Comparison of ENCODE assay signal across 8 mouse cellular contexts in the genomic region with DNA sequence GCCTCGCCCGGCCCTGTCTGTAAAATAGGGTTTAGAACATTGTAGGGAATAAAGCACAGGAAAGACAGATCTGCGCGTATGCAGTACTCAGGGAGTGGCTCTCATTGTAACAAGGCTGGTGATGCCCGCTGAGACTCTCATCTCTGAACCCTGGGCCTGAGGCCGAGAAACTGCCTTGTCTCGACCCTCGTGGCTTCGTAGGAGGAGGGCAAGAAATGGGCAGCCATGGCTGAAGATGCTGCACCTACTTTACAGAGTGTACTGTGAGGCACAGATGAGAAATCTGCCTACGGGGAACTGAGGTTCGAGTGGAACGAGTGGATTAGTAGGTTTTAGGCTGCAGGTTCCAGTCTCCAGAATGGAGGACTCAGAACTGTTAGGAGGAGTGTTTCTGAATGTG. TPM values are rescaled to one million over a fixed set of nuclear protein-coding genes. Genes with fewer than 3 reads are reported as not detected.
DNase-seq lines count a peak whose midpoint lies in the region; ATAC-seq and TF ChIP-seq lines count a peak whose summit lies in the region.

No protein-coding gene starts in this region.

- H3K27ac ChIP-seq in lung, embryonic 14.5 days (ENCODE audit: low read depth): no peak overlapping the region
- no peak overlapping the region; the same call in 1 of the 2 replicates for H3K27ac ChIP-seq in forebrain, embryonic 15.5 days (replicated peaks)
- no peak overlapping the region for H3K27ac ChIP-seq in limb, embryonic 13.5 days
- no peak overlapping the region for H3K27ac ChIP-seq in small intestine, adult 2 months (ENCODE audit: insufficient read depth, low read depth, low read length)

- H3K36me3 ChIP-seq in lung, embryonic 14.5 days (ENCODE audit: insufficient read depth): no peaks in the 10 kb centered on the region
- H3K36me3 ChIP-seq in forebrain, embryonic 15.5 days: no peaks in the 10 kb centered on the region
- no peaks in the 10 kb centered on the region for H3K36me3 ChIP-seq in limb, embryonic 13.5 days
- no peaks in the 10 kb centered on the region for H3K36me3 ChIP-seq in small intestine, adult 2 months (ENCODE audit: control insufficient read depth, insufficient read depth, low read length)

- WGBS in lung, embryonic 14.5 days: 21% methylated on average over 12 of the region's 12 CpGs
- 13% methylated on average over 12 of the region's 12 CpGs for WGBS in forebrain, embryonic 15.5 days
- WGBS in limb, embryonic 13.5 days: 21% methylated on average over 12 of the region's 12 CpGs
- 38% methylated on average over 12 of the region's 12 CpGs for WGBS in small intestine, adult 2 months

- DNase-seq in lung, embryonic 14.5 days: no peak
- DNase-seq in lung, postnatal 4 days: no peak
- DNase-seq in right cerebral cortex, postnatal 10 days (ENCODE audit: low spot score in 2 of 2): no peak
- no peak for DNase-seq in adrenal gland, postnatal 10 days
- DNase-seq in adrenal gland, postnatal 4 days (ENCODE audit: low spot score in 2 of 2): no peak

- peaks cover 65% of the 10 kb centered on the region for H3K27me3 ChIP-seq in lung, embryonic 14.5 days (ENCODE audit: insufficient read depth, low read length)
- peaks cover 37% of the 10 kb centered on the region for H3K27me3 ChIP-seq in forebrain, embryonic 15.5 days
- peaks cover 88% of the 10 kb centered on the region for H3K27me3 ChIP-seq in limb, embryonic 13.5 days
- H3K27me3 ChIP-seq in small intestine, adult 2 months (ENCODE audit: control insufficient read depth, insufficient read depth, low read length): peaks cover 13% of the 10 kb centered on the region

- H3K4me3 ChIP-seq in lung, embryonic 14.5 days (ENCODE audit: low read depth, low read length): peak overlapping the region; percentile 56
- H3K4me3 ChIP-seq in forebrain, embryonic 15.5 days: peak overlapping the region; percentile 59
- H3K4me3 ChIP-seq in limb, embryonic 13.5 days: peak overlapping the region; percentile 58
- 0 out of 2 replicates have a peak overlapping the region, but pooled peaks have one; percentile 41 for H3K4me3 ChIP-seq in small intestine, adult 2 months (ENCODE audit: low read depth, low read length)

- no peak for TF ChIP-seq POLR2A in small intestine, adult 2 months (IDR thresholded peaks at IDR 0.05; ENCODE audit: low read depth, low read length)

- ATAC-seq in lung, embryonic 14.5 days (ENCODE audit: insufficient read depth): no peak
- peak; percentile 21; the same call in 1 of the 2 replicates for ATAC-seq in forebrain, embryonic 15.5 days (replicated peaks)
- no peak for ATAC-seq in limb, embryonic 13.5 days (ENCODE audit: low FRiP score, low read depth)

- H3K4me2 ChIP-seq in lung, embryonic 14.5 days: peak overlapping the region; percentile 97
- peak overlapping the region; percentile 95 for H3K4me2 ChIP-seq in forebrain, embryonic 15.5 days (replicated peaks)
- H3K4me2 ChIP-seq in limb, embryonic 13.5 days (replicated peaks): peak overlapping the region; percentile 98

- no peak for TF ChIP-seq CTCF in lung, embryonic 14.5 days (IDR thresholded peaks at IDR 0.05; ENCODE audit: low read depth)
- no peak for TF ChIP-seq CTCF in small intestine, adult 2 months (IDR thresholded peaks at IDR 0.05; ENCODE audit: extremely low read depth, insufficient read length, insufficient replicate concordance, low read depth, low read length)

- H3K9ac ChIP-seq in lung, embryonic 14.5 days: no peak overlapping the region
- H3K9ac ChIP-seq in forebrain, embryonic 15.5 days (replicated peaks): peak overlapping the region; percentile 67
- no peak overlapping the region for H3K9ac ChIP-seq in limb, embryonic 13.5 days

- H3K4me1 ChIP-seq in lung, embryonic 14.5 days (ENCODE audit: insufficient read depth): no peaks in the 10 kb centered on the region
- peaks cover 34% of the 10 kb centered on the region for H3K4me1 ChIP-seq in forebrain, embryonic 15.5 days
- peaks cover 24% of the 10 kb centered on the region for H3K4me1 ChIP-seq in limb, embryonic 13.5 days
- H3K4me1 ChIP-seq in small intestine, adult 2 months (ENCODE audit: control insufficient read depth, insufficient read depth, insufficient read length, low read length): peaks cover 15% of the 10 kb centered on the region

- H3K9me3 ChIP-seq in lung, embryonic 14.5 days (ENCODE audit: low read depth, low read length): no peaks in the 10 kb centered on the region
- H3K9me3 ChIP-seq in forebrain, embryonic 15.5 days: no peaks in the 10 kb centered on the region
- no peaks in the 10 kb centered on the region for H3K9me3 ChIP-seq in limb, embryonic 13.5 days

RNA-seq across cellular contexts. Expression of a gene that starts 36.7 kb away (rescaled TPM):
- polyA plus RNA-seq in lung, embryonic 14.5 days (2014; fragmentation: Nextera tagmentation; extraction: Ambion mirVana): 0.18 TPM in 2 replicates
- polyA plus RNA-seq in forebrain, embryonic 15.5 days (2015; fragmentation: Nextera tagmentation; extraction: Ambion mirVana): 4.2 and 5.3 TPM in 2 replicates
- 12.4 and 14.1 TPM in 2 replicates for polyA plus RNA-seq in limb, embryonic 13.5 days (2015; fragmentation: Nextera tagmentation; extraction: Ambion mirVana)
- 1.1 and 4.8 TPM in 2 replicates for polyA plus RNA-seq in small intestine, adult 2 months (2012; rRNA removed)
- under 1 TPM in 1 of 2 experiments, not detected in 1; 0.15 TPM for total RNA-seq in adrenal gland, postnatal 10 days (2021)
- under 1 TPM; 0.11 to 0.42 TPM for total RNA-seq in adrenal gland, postnatal 4 days (2021)
